Mouse (Mus musculus): Measurements from ENCODE around the gene Chd3. TPM values are rescaled to one million over a fixed set of nuclear protein-coding genes. Genes with fewer than 3 reads are reported as not detected.

The Chd3 gene
- polyA plus RNA-seq, 1 experiment from 2014 or later: 39.4 TPM

GRCm38 (mm10) chr11:69370817-69371215 is 1.6 kb upstream of the Chd3 start:
- peak overlapping the region; percentile 36; the same call in 1 of the 2 replicates for H3K9ac ChIP-seq (ENCODE audit: low read length)
- DNase-seq (ENCODE audit: low spot score, missing footprints) (peak; percentile 89), ATAC-seq (ENCODE audit: low FRiP score) (no peak)
- H3K4me3 ChIP-seq (ENCODE audit: low read depth, low read length): 0 out of 2 replicates have a peak overlapping the region, but pooled peaks have one; percentile 1
- H3K9me3 ChIP-seq (ENCODE audit: control insufficient read depth, low read length): no peaks in the 10 kb centered on the region; the same call in 1 of the 2 replicates
- peak overlapping the region; percentile 36 for H3K4me2 ChIP-seq
- no peaks in the 10 kb centered on the region for H3K27me3 ChIP-seq (ENCODE audit: control insufficient read depth, insufficient read depth, low read length)
- H3K36me3 ChIP-seq (ENCODE audit: control insufficient read depth, insufficient read depth, low read length): no peaks in the 10 kb centered on the region
- H3K4me1 ChIP-seq (ENCODE audit: control insufficient read depth, insufficient read depth, low read length): peaks cover 33% of the 10 kb centered on the region
- WGBS: 11% methylated on average over 9 of the region's 9 CpGs
- peak overlapping the region; percentile 62 for H3K27ac ChIP-seq (ENCODE audit: low read depth, low read length)

DNA sequence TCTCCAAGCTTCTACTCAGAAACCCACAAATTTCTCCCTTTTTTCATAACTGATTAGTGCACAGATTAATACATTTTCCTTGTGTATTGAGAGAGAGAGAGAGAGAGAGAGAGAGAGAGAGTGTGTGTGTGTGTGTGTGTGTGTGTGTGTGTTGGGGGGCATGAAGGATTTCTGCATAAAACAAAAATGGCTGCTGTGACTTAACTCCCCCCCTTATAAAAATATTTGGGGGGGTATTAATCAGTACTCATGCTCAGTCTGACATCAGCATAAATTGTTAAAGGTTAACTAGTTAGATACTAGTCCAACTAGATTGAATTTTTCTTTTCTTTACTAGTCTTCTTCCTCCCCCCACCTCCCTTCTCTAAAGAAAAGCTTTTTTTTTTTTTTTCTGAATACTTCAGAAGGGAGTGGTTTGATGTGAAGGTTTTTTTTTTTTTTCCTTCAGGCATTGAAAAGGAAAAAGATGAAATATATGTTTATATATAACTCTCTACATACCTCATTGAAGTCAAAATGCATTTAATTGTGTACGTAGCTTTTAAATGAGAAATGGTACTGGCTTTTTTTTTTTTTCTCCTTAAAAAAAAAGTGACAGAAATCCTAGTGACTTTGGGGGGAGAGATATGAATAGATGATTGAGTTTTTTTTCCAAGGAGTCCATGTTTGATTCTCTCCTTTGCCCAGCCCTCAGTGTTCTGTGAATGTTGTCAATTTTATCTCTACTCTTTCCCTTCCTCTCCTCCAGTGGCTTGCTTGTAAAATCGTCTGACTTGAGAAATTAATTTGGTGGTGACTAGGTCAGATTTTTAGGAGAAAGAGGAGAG is 997 bp upstream of the Chd3 start:
- peaks cover 39% of the 10 kb centered on the region for H3K4me1 ChIP-seq (ENCODE audit: control insufficient read depth, insufficient read depth, low read length)
- no peaks in the 10 kb centered on the region for H3K27me3 ChIP-seq (ENCODE audit: control insufficient read depth, insufficient read depth, low read length)
- H3K4me3 ChIP-seq (ENCODE audit: low read depth, low read length): peak overlapping the region; percentile 97
- peak overlapping the region; percentile 99 for H3K27ac ChIP-seq (ENCODE audit: low read depth, low read length)
- ATAC-seq (ENCODE audit: low FRiP score) (no peak), DNase-seq (ENCODE audit: low spot score, missing footprints) (peak; percentile 89)
- WGBS: 32% methylated on average over 2 of the region's 2 CpGs
- H3K9me3 ChIP-seq (ENCODE audit: control insufficient read depth, low read length): no peaks in the 10 kb centered on the region; the same call in 1 of the 2 replicates
- peak overlapping the region; percentile 94 for H3K4me2 ChIP-seq
- H3K36me3 ChIP-seq (ENCODE audit: control insufficient read depth, insufficient read depth, low read length): no peaks in the 10 kb centered on the region
- peak overlapping the region; percentile 99 for H3K9ac ChIP-seq (ENCODE audit: low read length)

GRCm38 (mm10) chr11:69368356-69369214 is 621 bp downstream of the Chd3 start:
- WGBS: under 1% methylated on average over 48 of the region's 106 CpGs
- peaks cover 50% of the 10 kb centered on the region for H3K4me1 ChIP-seq (ENCODE audit: control insufficient read depth, insufficient read depth, low read length)
- ATAC-seq (ENCODE audit: low FRiP score): peak; percentile 61

GRCm38 (mm10) chr11:69367616-69368355 is 1.4 kb downstream of the Chd3 start:
- peaks cover 50% of the 10 kb centered on the region for H3K4me1 ChIP-seq (ENCODE audit: control insufficient read depth, insufficient read depth, low read length)
- no peaks in the 10 kb centered on the region for H3K27me3 ChIP-seq (ENCODE audit: control insufficient read depth, insufficient read depth, low read length)
- no peaks in the 10 kb centered on the region; the same call in 1 of the 2 replicates for H3K9me3 ChIP-seq (ENCODE audit: control insufficient read depth, low read length)
- H3K4me2 ChIP-seq: peak overlapping the region; percentile 94
- no peaks in the 10 kb centered on the region; the same call in 1 of the 2 replicates for H3K36me3 ChIP-seq (ENCODE audit: control insufficient read depth, insufficient read depth, low read length)
- DNase-seq (ENCODE audit: low spot score, missing footprints): peak; percentile 97
- peak overlapping the region; percentile 99 for H3K27ac ChIP-seq (ENCODE audit: low read depth, low read length)
- WGBS: under 1% methylated on average over 22 of the region's 22 CpGs
- ATAC-seq (ENCODE audit: low FRiP score): peak; percentile 59
- H3K4me3 ChIP-seq (ENCODE audit: low read depth, low read length): peak overlapping the region; percentile 97
- H3K9ac ChIP-seq (ENCODE audit: low read length): peak overlapping the region; percentile 99

More at GRCm38 (mm10) chr11:69368356-69369214, 621 bp downstream of the Chd3 start:
- H3K36me3 ChIP-seq (ENCODE audit: control insufficient read depth, insufficient read depth, low read length): no peaks in the 10 kb centered on the region; the same call in 1 of the 2 replicates
- peak overlapping the region; percentile 99 for H3K9ac ChIP-seq (ENCODE audit: low read length)
- peak overlapping the region; percentile 99 for H3K27ac ChIP-seq (ENCODE audit: low read depth, low read length)
- peak overlapping the region; percentile 97 for H3K4me3 ChIP-seq (ENCODE audit: low read depth, low read length)
- no peaks in the 10 kb centered on the region for H3K27me3 ChIP-seq (ENCODE audit: control insufficient read depth, insufficient read depth, low read length)
- H3K9me3 ChIP-seq (ENCODE audit: control insufficient read depth, low read length): no peaks in the 10 kb centered on the region; the same call in 1 of the 2 replicates
- peak overlapping the region; percentile 94 for H3K4me2 ChIP-seq
- peak; percentile 95 for DNase-seq (ENCODE audit: low spot score, missing footprints)

- Histone ChIP-seq H3K9me3 (ENCODE audit: control insufficient read depth, low read length) (no peaks in the 10 kb centered on the region), H3K4me2 (peak overlapping the region; percentile 94), H3K36me3 (ENCODE audit: control insufficient read depth, insufficient read depth, low read length) (no peaks in the 10 kb centered on the region; the same call in 1 of the 2 replicates), H3K27me3 (ENCODE audit: control insufficient read depth, insufficient read depth, low read length) (no peaks in the 10 kb centered on the region), H3K27ac (ENCODE audit: low read depth, low read length) (peak overlapping the region; percentile 99), H3K4me1 (ENCODE audit: control insufficient read depth, insufficient read depth, low read length) (peaks cover 50% of the 10 kb centered on the region), H3K9ac (ENCODE audit: low read length) (peak overlapping the region; percentile 99), H3K4me3 (ENCODE audit: low read depth, low read length) (peak overlapping the region; percentile 97)
- under 1% methylated on average over 22 of the region's 22 CpGs for WGBS
- ATAC-seq (ENCODE audit: low FRiP score) (no peak), DNase-seq (ENCODE audit: low spot score, missing footprints) (peak; percentile 96)
Observed at GRCm38 (mm10) chr11:69366855-69367615, 2.2 kb downstream of the Chd3 start.

- WGBS: 1% methylated on average over 26 of the region's 26 CpGs
- Histone ChIP-seq H3K9me3 (ENCODE audit: control insufficient read depth, low read length) (no peaks in the 10 kb centered on the region), H3K27me3 (ENCODE audit: control insufficient read depth, insufficient read depth, low read length) (no peaks in the 10 kb centered on the region), H3K27ac (ENCODE audit: low read depth, low read length) (peak overlapping the region; percentile 99), H3K36me3 (ENCODE audit: control insufficient read depth, insufficient read depth, low read length) (no peaks in the 10 kb centered on the region; the same call in 1 of the 2 replicates), H3K9ac (ENCODE audit: low read length) (peak overlapping the region; percentile 99), H3K4me1 (ENCODE audit: control insufficient read depth, insufficient read depth, low read length) (peaks cover 45% of the 10 kb centered on the region), H3K4me3 (ENCODE audit: low read depth, low read length) (peak overlapping the region; percentile 97), H3K4me2 (peak overlapping the region; percentile 94)
- ATAC-seq (ENCODE audit: low FRiP score) (peak; percentile 83), DNase-seq (ENCODE audit: low spot score, missing footprints) (peak; percentile 97)
Observed at GRCm38 (mm10) chr11:69366157-69366854, 2.9 kb downstream of the Chd3 start.

DNA sequence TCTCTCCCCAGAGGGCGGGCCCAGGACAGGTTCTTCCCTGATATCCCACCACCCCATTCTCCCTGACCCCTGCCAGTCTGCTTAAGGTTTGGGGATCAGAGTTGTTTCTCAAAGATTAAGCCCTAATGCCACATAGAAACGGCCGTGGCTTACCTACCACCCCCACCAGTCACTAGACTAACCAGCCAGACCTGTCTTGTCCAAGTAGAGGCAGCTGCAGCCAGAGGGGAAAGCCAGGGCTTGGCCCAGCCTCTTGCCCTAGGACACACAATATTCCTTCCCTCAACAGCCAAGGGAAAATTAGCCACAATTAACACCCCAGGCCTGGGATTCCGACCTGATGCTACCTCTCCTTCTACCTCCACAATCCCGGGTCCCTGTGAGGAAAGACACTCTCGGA is 3.5 kb downstream of the Chd3 start:
- DNase-seq (ENCODE audit: low spot score, missing footprints) (peak; percentile 92), ATAC-seq (ENCODE audit: low FRiP score) (0 out of 2 replicates have a peak, but pooled peaks have one; percentile 1)
- Histone ChIP-seq H3K4me2 (peak overlapping the region; percentile 94), H3K36me3 (ENCODE audit: control insufficient read depth, insufficient read depth, low read length) (peaks cover 3% of the 10 kb centered on the region; the same call in 1 of the 2 replicates), H3K4me1 (ENCODE audit: control insufficient read depth, insufficient read depth, low read length) (peaks cover 39% of the 10 kb centered on the region), H3K27ac (ENCODE audit: low read depth, low read length) (peak overlapping the region; percentile 99; the same call in 1 of the 2 replicates), H3K4me3 (ENCODE audit: low read depth, low read length) (peak overlapping the region; percentile 97), H3K27me3 (ENCODE audit: control insufficient read depth, insufficient read depth, low read length) (no peaks in the 10 kb centered on the region), H3K9me3 (ENCODE audit: control insufficient read depth, low read length) (no peaks in the 10 kb centered on the region), H3K9ac (ENCODE audit: low read length) (peak overlapping the region; percentile 50)
- 27% methylated on average over 6 of the region's 6 CpGs for WGBS
